Mouse (Mus musculus) CH12.LX (cell line): ENCODE results near the gene Cdc34. TPM values are rescaled to one million over a fixed set of nuclear protein-coding genes. Genes with fewer than 3 reads are reported as not detected.

ENCODE experiments used
- DNase-seq: peaks from one replicate; pipeline ENCODE4 v3.0.0-alpha.2; 2013; ENCODE audit errors: extremely low read depth
- H3K27ac ChIP-seq: 2 replicates; pipeline ENCODE4 v1.5.1; 2012; ENCODE audit warnings: low read depth, mild to moderate bottlenecking, control low read depth, moderate library complexity; ENCODE audit not compliant: insufficient read depth
- H3K27me3 ChIP-seq: replicated peaks from 2 replicates; pipeline ENCODE3; 2012; ENCODE audit warnings: inconsistent platforms
- H3K36me3 ChIP-seq, 2 experiments: replicated peaks in 1 of 2; 2 replicates each; pipeline versions ENCODE3 to v1.6.1; 2012; ENCODE audit warnings: inconsistent platforms in 1 of 2, low read length in 1 of 2, mild to moderate bottlenecking in 1 of 2, mixed read lengths in 1 of 2, moderate library complexity in 1 of 2; ENCODE audit not compliant: control insufficient read depth in 1 of 2, insufficient read depth in 1 of 2
- H3K4me1 ChIP-seq, 2 experiments: 2 replicates each; pipeline ENCODE4 v1.6.1; 2012; ENCODE audit warnings: inconsistent platforms in 1 of 2, moderate library complexity in 1 of 2; ENCODE audit not compliant: insufficient read depth in 2 of 2, control insufficient read depth in 1 of 2
- H3K4me2 ChIP-seq: 2 replicates; pipeline ENCODE4 v1.6.1; 2012; ENCODE audit warnings: low read depth, mild to moderate bottlenecking, control low read depth; ENCODE audit not compliant: poor library complexity, insufficient read depth, severe bottlenecking
- H3K4me3 ChIP-seq, 3 experiments: fragments of 150-350 bp in 1 of 3; sonication (generic) in 1 of 3; replicated peaks in 1 of 3; 2 replicates each; pipeline versions ENCODE3 to v1.5.1; 2011 to 2012; ENCODE audit warnings: low read depth in 2 of 3, low read length in 2 of 3, mild to moderate bottlenecking in 2 of 3, moderate library complexity in 2 of 3, control low read depth in 1 of 3, improper control_type of control experiment in 1 of 3, inconsistent platforms in 1 of 3, mixed read lengths in 1 of 3; ENCODE audit not compliant: poor library complexity in 1 of 3
- H3K79me2 ChIP-seq: replicated peaks from 2 replicates; pipeline ENCODE4 v1.6.1; 2012; ENCODE audit warnings: mild to moderate bottlenecking, moderate library complexity; ENCODE audit not compliant: control insufficient read depth, poor library complexity, insufficient read depth, severe bottlenecking; ENCODE audit errors: extremely low read depth
- H3K9ac ChIP-seq: 2 replicates; pipeline ENCODE4 v1.6.1; 2012; ENCODE audit warnings: low read depth, mild to moderate bottlenecking, control low read depth, moderate library complexity; ENCODE audit not compliant: insufficient read depth
- H3K9me3 ChIP-seq: replicated peaks from 2 replicates; pipeline ENCODE3; 2012; ENCODE audit warnings: low read length, inconsistent platforms, mixed read lengths
- BHLHE40 ChIP-seq: IDR thresholded peaks from 2 replicates; pipeline ENCODE4 v1.6.1; 2011; ENCODE audit warnings: mild to moderate bottlenecking, low read depth, low read length, improper control_type of control experiment
- CHD2 ChIP-seq: IDR thresholded peaks from 2 replicates; pipeline ENCODE4 v1.6.1; 2011; ENCODE audit warnings: low read length, improper control_type of control experiment
- E2F4 ChIP-seq: IDR thresholded peaks from 2 replicates; pipeline ENCODE4 v1.6.1; 2011; ENCODE audit warnings: low read depth, low read length, improper control_type of control experiment; ENCODE audit not compliant: insufficient replicate concordance
- ELF1 ChIP-seq: IDR thresholded peaks from 2 replicates; pipeline ENCODE4 v1.6.1; 2014; ENCODE audit warnings: low read depth, mild to moderate bottlenecking, inconsistent platforms, low read length, improper control_type of control experiment
- EP300 ChIP-seq: IDR thresholded peaks from 2 replicates; pipeline ENCODE4 v1.6.1; 2011; ENCODE audit warnings: low read length, improper control_type of control experiment
- ETS1 ChIP-seq: conservative IDR thresholded peaks from 2 replicates; pipeline ENCODE4 v1.6.1; 2012; ENCODE audit warnings: low read depth, mild to moderate bottlenecking, inconsistent platforms, low read length, improper control_type of control experiment, moderate library complexity
- GABPA ChIP-seq: IDR thresholded peaks from 2 replicates; pipeline ENCODE4 v1.6.1; 2012; ENCODE audit warnings: low read depth, low read length, improper control_type of control experiment, inconsistent platforms; ENCODE audit not compliant: insufficient replicate concordance
- HCFC1 ChIP-seq: IDR thresholded peaks from 2 replicates; pipeline ENCODE4 v1.6.1; 2012; ENCODE audit warnings: low read depth, mild to moderate bottlenecking, inconsistent platforms, low read length, improper control_type of control experiment
- IRF4 ChIP-seq: IDR thresholded peaks from 2 replicates; pipeline ENCODE4 v1.6.1; 2014; ENCODE audit warnings: low read depth, mild to moderate bottlenecking, inconsistent platforms, low read length, improper control_type of control experiment
- KAT2A ChIP-seq: IDR thresholded peaks from 2 replicates; pipeline ENCODE4 v1.6.1; 2012; ENCODE audit warnings: low read length, improper control_type of control experiment, inconsistent platforms; ENCODE audit not compliant: insufficient replicate concordance
- MAFK ChIP-seq: IDR thresholded peaks from 2 replicates; pipeline ENCODE4 v1.6.1; 2011; ENCODE audit warnings: low read length, improper control_type of control experiment; ENCODE audit not compliant: insufficient replicate concordance
- MAX ChIP-seq: IDR thresholded peaks from 2 replicates; pipeline ENCODE4 v1.6.1; 2011; ENCODE audit warnings: low read length, improper control_type of control experiment
- MAZ ChIP-seq: IDR thresholded peaks from 2 replicates; pipeline ENCODE4 v1.6.1; 2012; ENCODE audit warnings: low read depth, mild to moderate bottlenecking, inconsistent platforms, low read length, improper control_type of control experiment, moderate library complexity
- MXI1 ChIP-seq: IDR thresholded peaks from 2 replicates; pipeline ENCODE4 v1.6.1; 2011; ENCODE audit warnings: mild to moderate bottlenecking, low read depth, low read length, improper control_type of control experiment
- MYC ChIP-seq: IDR thresholded peaks from 2 replicates; pipeline ENCODE4 v1.6.1; 2011; ENCODE audit warnings: low read depth, mild to moderate bottlenecking, improper control_type of control experiment, low read length
- NELFE ChIP-seq: IDR thresholded peaks from 2 replicates; pipeline ENCODE4 v1.6.1; 2011; ENCODE audit warnings: low read depth, low read length, improper control_type of control experiment
- NRF1 ChIP-seq: IDR thresholded peaks from 2 replicates; pipeline ENCODE4 v1.6.1; 2014; ENCODE audit warnings: low read depth, mild to moderate bottlenecking, inconsistent platforms, low read length, improper control_type of control experiment, moderate library complexity
- RAD21 ChIP-seq: IDR thresholded peaks from 2 replicates; pipeline ENCODE4 v1.6.1; 2011; ENCODE audit warnings: low read depth, mild to moderate bottlenecking, low read length, improper control_type of control experiment, moderate library complexity
- RCOR1 ChIP-seq: conservative IDR thresholded peaks from 2 replicates; pipeline ENCODE4 v1.6.1; 2012; ENCODE audit warnings: low read depth, mild to moderate bottlenecking, inconsistent platforms, low read length, improper control_type of control experiment
- SIN3A ChIP-seq: IDR thresholded peaks from 2 replicates; pipeline ENCODE4 v1.6.1; 2012; ENCODE audit warnings: low read length, improper control_type of control experiment, inconsistent platforms
- SMC3 ChIP-seq: IDR thresholded peaks from 2 replicates; pipeline ENCODE4 v1.6.1; 2011; ENCODE audit warnings: low read depth, low read length, improper control_type of control experiment
- TBP ChIP-seq: conservative IDR thresholded peaks from 2 replicates; pipeline ENCODE4 v1.6.1; 2011; ENCODE audit warnings: low read depth, low read length, improper control_type of control experiment
- TCF12 ChIP-seq: IDR thresholded peaks from 2 replicates; pipeline ENCODE4 v1.6.1; 2014; ENCODE audit warnings: low read depth, mild to moderate bottlenecking, inconsistent platforms, low read length, improper control_type of control experiment
- UBTF ChIP-seq: IDR thresholded peaks from 2 replicates; pipeline ENCODE4 v1.6.1; 2012; ENCODE audit warnings: low read depth, mild to moderate bottlenecking, inconsistent platforms, low read length, improper control_type of control experiment, moderate library complexity
- USF1 ChIP-seq: IDR thresholded peaks from 2 replicates; pipeline ENCODE4 v1.6.1; 2014; ENCODE audit warnings: low read depth, mild to moderate bottlenecking, inconsistent platforms, low read length, improper control_type of control experiment
- ZC3H11A ChIP-seq: IDR thresholded peaks from 2 replicates; pipeline ENCODE4 v1.6.1; 2012; ENCODE audit warnings: low read depth, mild to moderate bottlenecking, inconsistent platforms, low read length, improper control_type of control experiment
- ZMIZ1 ChIP-seq: IDR thresholded peaks from 2 replicates; pipeline ENCODE4 v1.6.1; 2012; ENCODE audit warnings: low read depth, mild to moderate bottlenecking, inconsistent platforms, low read length, improper control_type of control experiment
- dilution Hi-C: fragments of 300-500 bp; cut with MboI; formaldehyde crosslinking; loops from 2 replicates; pipeline ENCODE4 v1.14.3; 2020; ENCODE audit warnings: low sequenced_read_pairs; ENCODE audit not compliant: extremely low pct_unique_long_range_greater_than_20kb, extremely low pct_ligation_motif_present
- in situ Hi-C: fragments of 300-500 bp; cut with MboI; formaldehyde crosslinking; loops from 3 replicates; pipeline ENCODE4 v1.14.3; 2019; ENCODE audit warnings: low sequenced_read_pairs, low pct_ligation_motif_present, low pct_unique_long_range_greater_than_20kb, mixed read lengths
- polyA plus RNA-seq: library from polyadenylated mRNA; unstranded; fragments of >175 nt; gene quantifications from 2 replicates; pipeline ENCODE4 v1.2.1, GENCODE M21; 2012; ENCODE audit warnings: low read depth; ENCODE audit not compliant: insufficient read length
- total RNA-seq, 2 experiments: library from RNA; depleted of rRNA; stranded (reverse); fragments of 300-350 nt in 1 of 2; fragments of >200 nt in 1 of 2; gene quantifications; 2 replicates each; pipeline ENCODE4 v1.2.3; 2012 to 2014

Cdc34 gene
- total and polyA plus RNA-seq, 3 experiments, result 314 to 335 (median 331) TPM

DNA sequence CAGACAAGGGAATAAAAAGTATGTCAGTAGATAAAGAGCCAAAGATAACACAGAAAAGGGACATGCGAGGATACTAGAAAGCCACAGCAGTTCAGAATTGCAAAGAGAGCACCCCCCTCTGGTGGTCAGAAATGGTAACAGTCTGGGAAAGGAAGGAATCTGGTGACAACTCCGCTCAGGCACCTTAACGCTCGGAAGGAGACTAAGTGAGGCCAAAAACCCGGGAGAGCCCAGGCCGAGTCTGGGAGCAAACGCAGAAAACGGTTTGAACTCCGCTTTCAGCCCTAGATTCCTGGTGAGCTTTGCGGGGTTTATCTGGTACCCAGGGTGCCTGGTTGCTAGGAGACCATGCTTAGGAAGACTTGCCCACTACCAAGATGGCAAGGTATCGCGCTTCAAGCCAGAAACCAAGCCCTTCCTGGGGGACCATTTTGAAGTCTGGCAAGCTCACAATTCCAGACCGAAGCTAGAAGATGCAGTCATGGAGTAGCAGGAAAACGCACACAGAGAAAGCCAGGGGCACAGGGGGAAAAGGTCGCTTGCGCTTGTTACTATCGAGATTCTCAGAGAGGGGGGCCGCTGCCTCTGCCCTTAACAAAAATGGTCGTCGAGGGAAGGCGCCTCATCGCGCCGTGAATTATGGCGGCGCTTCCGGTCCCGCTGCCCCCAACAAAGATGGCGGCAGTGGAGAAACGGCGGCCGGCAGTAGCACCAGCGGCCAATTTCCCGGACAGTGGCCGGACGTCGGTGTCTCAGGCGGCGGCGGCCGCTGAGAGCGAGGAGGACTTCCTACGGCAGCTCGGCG lies 13.0 kb upstream of the Cdc34 start, which contains the start of gene Tpgs1 (continued):
- no peak for TF ChIP-seq MAZ
- no peak for TF ChIP-seq ETS1
- TF ChIP-seq BHLHE40, result no peak
- peak; percentile 88 for TF ChIP-seq NRF1
- TF ChIP-seq TCF12, result peak; percentile 88
- no peak for TF ChIP-seq ZC3H11A
- TF ChIP-seq EP300, result no peak
- peak; percentile 85 for TF ChIP-seq HCFC1
- no peak for TF ChIP-seq MAFK
- TF ChIP-seq TBP, result no peak
- peak; percentile 23; the same call in 1 of the 2 replicates for TF ChIP-seq MYC
- TF ChIP-seq SMC3, result peak; percentile 69
- no peak for TF ChIP-seq E2F4
- TF ChIP-seq GABPA, result peak; percentile 5; the same call in 1 of the 2 replicates

DNA sequence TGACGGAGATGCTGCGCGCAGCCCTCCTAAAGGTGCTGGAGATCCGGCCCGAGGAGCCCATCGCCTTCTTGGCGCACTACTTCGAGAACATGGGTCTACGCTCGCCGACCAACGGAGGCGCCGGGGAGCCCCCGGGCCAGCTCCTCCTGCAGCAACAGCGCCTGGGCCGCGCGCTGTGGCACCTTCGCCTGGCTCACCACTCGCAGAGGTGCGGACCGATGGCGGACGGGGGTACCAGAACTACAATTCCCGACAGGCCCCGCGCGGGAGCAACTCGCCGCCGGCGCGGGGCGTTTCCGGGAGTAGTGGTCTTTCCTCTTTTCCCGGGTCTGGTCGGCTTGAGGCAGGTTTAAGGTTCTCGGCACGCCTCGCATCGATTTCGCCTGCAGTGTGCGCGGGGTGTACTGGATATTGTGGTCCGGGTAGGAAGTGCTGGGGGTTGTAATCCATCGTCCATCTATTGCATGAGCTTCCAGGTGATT lies 12.4 kb upstream of the Cdc34 start:
- Histone ChIP-seq H3K4me3 (peak overlapping the region; percentile 95 to 97 (median 97)), H3K79me2 (peaks cover 11% of the 10 kb centered on the region; the same call in 1 of the 2 replicates), H3K4me2 (peak overlapping the region; percentile 82)
- peak; percentile 68 for DNase-seq
- TF ChIP-seq KAT2A, result peak; percentile 85; the same call in 1 of the 2 replicates
- peak; percentile 25 for TF ChIP-seq TCF12
- no peak for TF ChIP-seq USF1
- 0 out of 2 replicates have a peak, but pooled peaks have one; percentile 37 for TF ChIP-seq MAZ
- no peak for TF ChIP-seq RCOR1
- TF ChIP-seq MAX, result peak; percentile 58
- TF ChIP-seq CHD2, result no peak
- no peak for TF ChIP-seq MAFK
- no peak; the same call in 1 of the 2 replicates for TF ChIP-seq ZMIZ1
- TF ChIP-seq RAD21, result no peak
- TF ChIP-seq BHLHE40, result no peak
- TF ChIP-seq ELF1, result peak; percentile 88
- TF ChIP-seq IRF4, result peak; percentile 60
- peak; percentile 56 for TF ChIP-seq NELFE
- TF ChIP-seq HCFC1, result peak; percentile 82
- TF ChIP-seq GABPA, result peak; percentile 18; the same call in 1 of the 2 replicates
- 0 out of 2 replicates have a peak, but pooled peaks have one; percentile 31 for TF ChIP-seq TBP
- TF ChIP-seq E2F4, result 0 out of 2 replicates have a peak, but pooled peaks have one; percentile 34
- peak; percentile 26; the same call in 1 of the 2 replicates for TF ChIP-seq UBTF
- peak; percentile 69 for TF ChIP-seq MXI1
- peak; percentile 81 for TF ChIP-seq SIN3A
- TF ChIP-seq, all 38 proteins: peak for 14
- in situ Hi-C loops (no loop called here), dilution Hi-C loops (no loop called here)
- Histone ChIP-seq H3K27ac (peak overlapping the region; percentile 78), H3K27me3 (no peaks in the 10 kb centered on the region), H3K9me3 (no peaks in the 10 kb centered on the region), H3K36me3 (peaks cover 5 to 43% of the 10 kb centered on the region in 2 experiments), H3K4me1 (peaks cover 28 to 54% of the 10 kb centered on the region in 2 experiments), H3K9ac (peak overlapping the region; percentile 98)
